Mouse (Mus musculus) midbrain, embryonic 13.5 days (tissue): ENCODE data around the gene Igsf11. TPM values are rescaled to one million over a fixed set of nuclear protein-coding genes. Genes with fewer than 3 reads are reported as not detected.

Source experiments
- ATAC-seq: fragments of 200-750 bp; cut with Nextera tagmentation; 2 replicates; pipeline ENCODE4 v1.8.0; 2017; ENCODE audit warnings: mild to moderate bottlenecking, moderate TSS enrichment, moderate library complexity
- H3K27ac ChIP-seq: fragments of 300-500 bp; sonication (generic); 2 replicates; pipeline ENCODE4 v1.5.1; 2015; ENCODE audit warnings: inconsistent platforms, mild to moderate bottlenecking, moderate library complexity
- H3K27me3 ChIP-seq: fragments of 300-500 bp; sonication (generic); 2 replicates; pipeline ENCODE4 v1.6.1; 2015; ENCODE audit warnings: mild to moderate bottlenecking, inconsistent platforms
- H3K36me3 ChIP-seq: fragments of 300-500 bp; sonication (generic); 2 replicates; pipeline ENCODE4 v1.6.1; 2015; ENCODE audit warnings: mild to moderate bottlenecking, inconsistent platforms
- H3K4me1 ChIP-seq: fragments of 300-500 bp; sonication (generic); replicated peaks from 2 replicates; pipeline ENCODE4 v1.6.1; 2015; ENCODE audit warnings: inconsistent platforms
- H3K4me2 ChIP-seq: fragments of 300-500 bp; sonication (generic); replicated peaks from 2 replicates; pipeline ENCODE4 v1.6.1; 2015; ENCODE audit warnings: moderate library complexity, mild to moderate bottlenecking, inconsistent platforms
- H3K4me3 ChIP-seq: fragments of 300-500 bp; sonication (generic); replicated peaks from 2 replicates; pipeline ENCODE4 v1.5.1; 2015; ENCODE audit warnings: mild to moderate bottlenecking, inconsistent platforms
- H3K9ac ChIP-seq: fragments of 300-500 bp; sonication (generic); replicated peaks from 2 replicates; pipeline ENCODE4 v1.6.1; 2015; ENCODE audit warnings: mild to moderate bottlenecking, inconsistent platforms
- H3K9me3 ChIP-seq: fragments of 300-500 bp; sonication (generic); 2 replicates; pipeline ENCODE4 v1.6.1; 2016; ENCODE audit warnings: mild to moderate bottlenecking, inconsistent platforms
- WGBS: fragments of 180-500 bp; shearing (Covaris S2); methylation state at CpG from one replicate; pipeline ENCODE4 v1.1.7; 2015; 5-methylcytosine and 5-hydroxymethylcytosine counted together
- polyA plus RNA-seq: library from polyadenylated mRNA; unstranded; fragments of >200 nt; fragmentation: Nextera tagmentation; extraction: Ambion mirVana; gene quantifications from 2 replicates; pipeline ENCODE4 v1.2.1, GENCODE M21; 2015

Gene Igsf11
- polyA plus RNA-seq, 1 experiment from 2014 or later: 2.5 TPM

DNA sequence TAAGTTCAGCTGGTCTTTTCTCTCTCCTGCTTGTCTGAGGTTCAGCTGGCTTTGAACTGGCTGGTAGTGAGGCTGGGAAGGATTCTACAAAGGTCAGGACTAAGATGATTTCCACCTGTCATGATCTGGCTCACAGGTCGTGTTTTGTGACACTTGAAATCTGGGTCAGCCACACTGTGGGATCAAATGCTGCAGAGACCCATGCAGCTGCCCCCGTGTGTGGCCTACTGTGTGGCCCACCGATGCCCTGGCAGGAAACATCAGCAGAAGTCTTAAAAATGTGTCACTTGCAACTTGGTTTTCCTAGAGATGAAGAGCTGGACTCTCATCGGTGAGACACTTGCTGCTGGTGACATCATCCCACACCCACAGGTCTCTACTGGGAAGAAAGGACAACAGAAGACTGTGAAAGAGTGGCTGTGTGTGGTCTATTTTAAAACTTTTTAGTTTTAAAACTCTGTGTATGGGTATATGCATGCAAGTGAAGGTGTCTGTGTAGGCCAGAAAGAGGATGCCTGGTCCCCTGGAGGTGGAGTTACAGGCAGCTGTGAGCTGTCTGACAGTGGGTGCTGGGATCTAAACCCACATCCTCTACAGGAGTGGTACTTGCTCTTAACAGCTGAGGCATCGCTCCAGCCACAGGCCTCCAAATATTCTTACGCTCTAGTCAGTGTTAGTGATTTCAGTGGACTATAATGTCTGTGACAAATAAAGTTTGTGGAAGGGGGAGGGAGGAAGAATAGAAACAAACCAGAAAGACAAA, 106.2 kb downstream of the Igsf11 start:
- H3K4me1 ChIP-seq: no peaks in the 10 kb centered on the region
- H3K36me3 ChIP-seq: no peaks in the 10 kb centered on the region
- no peaks in the 10 kb centered on the region for H3K9me3 ChIP-seq
- H3K4me2 ChIP-seq: no peak overlapping the region
- no peak for ATAC-seq
- no peak overlapping the region for H3K27ac ChIP-seq
- WGBS: 78% methylated on average over 6 of the region's 6 CpGs
- H3K4me3 ChIP-seq: no peak overlapping the region
- H3K27me3 ChIP-seq: no peaks in the 10 kb centered on the region
- no peak overlapping the region for H3K9ac ChIP-seq

DNA sequence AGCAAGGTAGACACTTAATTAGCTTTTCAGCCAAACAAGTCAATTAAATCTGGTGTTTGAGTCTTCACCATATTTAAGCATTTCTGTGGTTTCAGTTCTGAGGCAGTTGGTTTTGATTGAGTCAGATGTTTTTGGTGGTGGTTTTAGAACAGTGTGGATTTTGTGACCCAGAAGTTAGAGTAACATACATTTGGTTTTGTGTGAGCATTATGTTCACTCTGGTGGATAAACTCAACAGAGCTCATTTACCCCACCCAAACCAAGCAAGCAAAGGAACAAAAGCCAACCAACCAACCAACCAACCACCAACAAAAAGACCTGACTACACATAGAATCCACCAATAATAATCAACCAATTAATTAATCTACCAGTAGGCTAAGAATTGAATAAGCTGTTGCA, 106.8 kb downstream of the Igsf11 start:
- no peaks in the 10 kb centered on the region for H3K9me3 ChIP-seq
- ATAC-seq: no peak
- no peaks in the 10 kb centered on the region for H3K27me3 ChIP-seq
- no peak overlapping the region for H3K4me2 ChIP-seq
- H3K4me1 ChIP-seq: no peaks in the 10 kb centered on the region
- no peaks in the 10 kb centered on the region for H3K36me3 ChIP-seq
- no peak overlapping the region for H3K9ac ChIP-seq
- H3K4me3 ChIP-seq: no peak overlapping the region
- no peak overlapping the region for H3K27ac ChIP-seq

- Histone ChIP-seq H3K27ac (no peak overlapping the region), H3K4me2 (no peak overlapping the region), H3K4me1 (no peaks in the 10 kb centered on the region), H3K9me3 (no peaks in the 10 kb centered on the region), H3K36me3 (no peaks in the 10 kb centered on the region), H3K4me3 (no peak overlapping the region), H3K9ac (no peak overlapping the region), H3K27me3 (no peaks in the 10 kb centered on the region)
- no peak for ATAC-seq
- 94% methylated on average over 7 of the region's 7 CpGs for WGBS
These were observed 114.5 kb downstream of the Igsf11 start for GRCm38 (mm10) chr16:39006978-39007377.

- ATAC-seq: 0 out of 2 replicates have a peak, but pooled peaks have one; percentile 40
- Histone ChIP-seq H3K9me3 (peaks cover 7% of the 10 kb centered on the region; the same call in 1 of the 2 replicates), H3K4me3 (no peak overlapping the region), H3K4me2 (no peak overlapping the region), H3K4me1 (peaks cover 13% of the 10 kb centered on the region), H3K27ac (no peak overlapping the region), H3K36me3 (no peaks in the 10 kb centered on the region), H3K27me3 (no peaks in the 10 kb centered on the region), H3K9ac (no peak overlapping the region)
- 34% methylated on average over 2 of the region's 2 CpGs for WGBS
These were observed 127.0 kb downstream of the Igsf11 start for GRCm38 (mm10) chr16:39019449-39019848.

DNA sequence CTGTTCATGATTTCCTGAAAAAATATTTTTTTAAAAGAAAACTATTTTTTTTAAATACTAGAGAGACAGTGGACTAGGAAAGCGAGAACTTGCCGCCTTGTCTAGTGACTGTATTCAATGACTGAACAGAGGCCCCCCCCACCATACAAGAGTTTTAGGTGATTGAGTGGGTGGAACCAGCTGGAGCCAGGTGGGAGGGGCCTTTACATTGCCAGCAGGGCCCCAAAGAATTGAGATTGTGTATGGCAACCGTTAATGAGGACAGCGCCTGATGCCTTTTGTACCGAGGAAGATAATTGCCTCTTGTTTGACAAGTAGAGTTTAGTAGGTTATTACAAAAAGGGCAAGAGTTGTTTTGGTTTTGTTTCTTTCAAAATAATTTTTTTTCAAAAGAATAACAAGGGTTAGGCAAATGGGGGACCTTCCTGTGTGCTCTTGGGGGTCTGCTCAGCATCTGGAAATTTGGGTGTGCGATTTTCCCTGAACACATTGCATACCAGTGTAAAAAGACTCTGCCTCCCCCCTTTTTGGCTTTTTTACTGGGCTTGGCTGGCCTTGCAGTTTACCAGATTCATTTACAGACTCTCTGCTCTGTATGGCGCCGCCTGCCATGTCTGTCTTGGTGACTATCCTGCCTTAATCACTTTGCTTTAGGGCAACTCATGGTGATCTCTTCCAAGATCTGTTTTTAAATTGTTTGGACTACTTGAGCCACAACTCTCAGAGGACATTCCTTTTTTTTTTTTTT, 133.7 kb downstream of the Igsf11 start:
- Histone ChIP-seq H3K4me3 (no peak overlapping the region), H3K9ac (no peak overlapping the region), H3K36me3 (no peaks in the 10 kb centered on the region), H3K4me1 (no peaks in the 10 kb centered on the region), H3K4me2 (no peak overlapping the region), H3K27ac (0 out of 2 replicates have a peak overlapping the region, but pooled peaks have one; percentile 1), H3K27me3 (no peaks in the 10 kb centered on the region), H3K9me3 (no peaks in the 10 kb centered on the region)
- ATAC-seq: no peak
- 59% methylated on average over 8 of the region's 8 CpGs for WGBS

DNA sequence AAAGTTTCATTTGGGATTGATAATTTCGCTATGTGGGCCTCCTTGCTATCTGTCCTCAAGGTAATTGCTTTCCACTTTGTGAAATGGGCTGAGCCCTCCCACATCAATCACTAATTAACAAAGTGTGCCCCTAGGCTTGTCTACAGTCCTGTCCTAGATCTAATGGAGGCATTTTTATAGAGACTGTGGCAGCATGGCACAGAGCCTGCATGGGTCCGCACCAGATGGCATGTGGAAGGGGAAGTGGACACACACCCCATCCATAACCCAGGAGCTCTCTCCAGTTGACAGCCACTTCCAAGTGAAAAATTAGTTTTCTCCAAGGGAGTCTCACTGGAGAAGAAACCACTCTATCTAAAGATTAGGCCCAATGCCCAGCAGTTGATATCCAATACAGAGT, 138.9 kb downstream of the Igsf11 start:
- H3K9me3 ChIP-seq: no peaks in the 10 kb centered on the region
- H3K4me3 ChIP-seq: no peak overlapping the region
- no peaks in the 10 kb centered on the region for H3K27me3 ChIP-seq
- H3K4me2 ChIP-seq: no peak overlapping the region
- 90% methylated on average over 2 of the region's 2 CpGs for WGBS
- no peak for ATAC-seq
- no peak overlapping the region for H3K27ac ChIP-seq
- no peaks in the 10 kb centered on the region for H3K36me3 ChIP-seq
- no peaks in the 10 kb centered on the region for H3K4me1 ChIP-seq
- H3K9ac ChIP-seq: no peak overlapping the region

DNA sequence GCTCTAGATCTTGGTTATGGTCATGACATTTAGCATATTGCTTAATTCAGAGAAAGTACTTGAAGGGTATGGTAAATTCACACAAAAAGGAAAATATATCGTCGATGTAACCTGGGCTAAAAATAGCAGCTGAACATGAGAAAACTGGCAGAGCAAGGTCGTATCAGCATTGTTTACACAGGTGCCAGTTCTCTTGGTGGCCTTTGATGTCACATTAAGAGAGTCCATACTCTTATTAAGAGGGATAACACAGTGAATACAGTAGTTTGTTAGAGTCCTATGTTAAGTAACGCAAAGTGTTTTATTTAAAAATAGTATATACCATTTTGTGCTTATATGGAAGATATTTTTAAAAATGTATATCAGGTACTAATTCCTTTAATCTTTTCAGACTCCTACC, 144.8 kb downstream of the Igsf11 start:
- no peak overlapping the region for H3K9ac ChIP-seq
- no peak for ATAC-seq
- no peak overlapping the region for H3K4me3 ChIP-seq
- no peaks in the 10 kb centered on the region for H3K4me1 ChIP-seq
- no peaks in the 10 kb centered on the region for H3K9me3 ChIP-seq
- WGBS: 86% methylated on average over 4 of the region's 4 CpGs
- no peaks in the 10 kb centered on the region for H3K36me3 ChIP-seq
- H3K4me2 ChIP-seq: no peak overlapping the region
- H3K27ac ChIP-seq: no peak overlapping the region
- no peaks in the 10 kb centered on the region for H3K27me3 ChIP-seq

- Histone ChIP-seq H3K9me3 (no peaks in the 10 kb centered on the region), H3K4me3 (no peak overlapping the region), H3K4me1 (0 out of 2 replicates have a peak, but pooled peaks cover 6% of the 10 kb centered on the region), H3K27me3 (no peaks in the 10 kb centered on the region; the same call in 1 of the 2 replicates), H3K36me3 (no peaks in the 10 kb centered on the region), H3K9ac (no peak overlapping the region), H3K27ac (no peak overlapping the region), H3K4me2 (no peak overlapping the region)
- 19% methylated on average over 5 of the region's 5 CpGs for WGBS
- ATAC-seq: no peak
These were observed 151.9 kb downstream of the Igsf11 start for GRCm38 (mm10) chr16:39044381-39044780.

DNA sequence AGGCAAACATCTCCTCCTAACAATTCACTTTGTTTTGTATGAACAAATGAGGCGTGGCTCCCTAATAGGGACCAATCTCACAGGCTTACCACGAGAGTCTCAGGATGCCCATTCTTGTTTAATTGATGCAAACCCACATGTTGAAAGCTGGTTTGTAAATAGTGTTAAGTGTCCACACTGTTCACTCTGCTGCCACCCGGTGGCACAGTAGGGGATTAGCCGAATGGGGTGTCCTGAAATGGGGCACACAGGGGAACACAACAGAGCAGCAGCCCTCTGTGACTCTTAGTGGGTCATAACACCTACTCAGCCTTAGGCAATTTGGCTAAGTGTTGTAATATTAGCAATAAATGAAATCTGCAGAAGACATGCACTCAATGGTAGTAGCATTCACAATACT, 156.4 kb downstream of the Igsf11 start:
- H3K27me3 ChIP-seq: peaks cover 6% of the 10 kb centered on the region
- 0 out of 2 replicates have a peak, but pooled peaks cover 6% of the 10 kb centered on the region for H3K4me1 ChIP-seq
- H3K9me3 ChIP-seq: no peaks in the 10 kb centered on the region
- no peaks in the 10 kb centered on the region for H3K36me3 ChIP-seq
- H3K4me2 ChIP-seq: no peak overlapping the region
- no peak overlapping the region for H3K9ac ChIP-seq
- WGBS: 11% methylated on average over 4 of the region's 4 CpGs
- no peak overlapping the region for H3K4me3 ChIP-seq
- H3K27ac ChIP-seq: no peak overlapping the region
- peak; percentile 78 for ATAC-seq

GRCm38 (mm10) chr16:39052971-39053370, 160.5 kb downstream of the Igsf11 start:
- no peak overlapping the region for H3K9ac ChIP-seq
- H3K4me1 ChIP-seq: no peaks in the 10 kb centered on the region
- H3K27me3 ChIP-seq: peaks cover 6% of the 10 kb centered on the region; the same call in 1 of the 2 replicates
- H3K36me3 ChIP-seq: no peaks in the 10 kb centered on the region
- H3K4me2 ChIP-seq: no peak overlapping the region
- H3K27ac ChIP-seq: no peak overlapping the region
- 0% methylated on average over 2 of the region's 2 CpGs for WGBS
- no peak for ATAC-seq
- no peaks in the 10 kb centered on the region for H3K9me3 ChIP-seq
- no peak overlapping the region for H3K4me3 ChIP-seq

DNA sequence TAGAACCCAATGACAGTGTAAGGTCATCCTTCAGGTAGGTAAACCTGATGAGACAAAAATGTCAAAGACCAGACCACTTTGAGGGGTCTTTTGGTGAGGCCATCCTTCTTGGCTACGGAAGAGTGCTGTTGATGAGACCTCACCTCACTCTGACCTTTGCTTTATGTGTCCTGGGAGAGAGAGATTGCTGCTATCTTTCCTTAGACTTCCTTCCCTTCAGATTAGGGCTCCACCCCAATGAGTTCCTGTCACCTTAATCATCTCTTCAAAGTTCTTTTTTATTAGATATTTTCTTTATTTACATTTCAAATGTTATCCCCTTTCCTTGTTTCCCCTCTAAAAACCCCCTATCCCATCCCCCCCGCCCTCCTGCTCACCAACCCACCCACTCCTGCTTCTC, 161.3 kb downstream of the Igsf11 start:
- no peak overlapping the region for H3K27ac ChIP-seq
- H3K27me3 ChIP-seq: peaks cover 6% of the 10 kb centered on the region; the same call in 1 of the 2 replicates
- WGBS: 79% methylated on average over 2 of the region's 2 CpGs
- no peak overlapping the region for H3K9ac ChIP-seq
- no peaks in the 10 kb centered on the region for H3K36me3 ChIP-seq
- no peak overlapping the region for H3K4me2 ChIP-seq
- ATAC-seq: no peak
- H3K4me1 ChIP-seq: no peaks in the 10 kb centered on the region
- H3K9me3 ChIP-seq: no peaks in the 10 kb centered on the region
- H3K4me3 ChIP-seq: no peak overlapping the region

DNA sequence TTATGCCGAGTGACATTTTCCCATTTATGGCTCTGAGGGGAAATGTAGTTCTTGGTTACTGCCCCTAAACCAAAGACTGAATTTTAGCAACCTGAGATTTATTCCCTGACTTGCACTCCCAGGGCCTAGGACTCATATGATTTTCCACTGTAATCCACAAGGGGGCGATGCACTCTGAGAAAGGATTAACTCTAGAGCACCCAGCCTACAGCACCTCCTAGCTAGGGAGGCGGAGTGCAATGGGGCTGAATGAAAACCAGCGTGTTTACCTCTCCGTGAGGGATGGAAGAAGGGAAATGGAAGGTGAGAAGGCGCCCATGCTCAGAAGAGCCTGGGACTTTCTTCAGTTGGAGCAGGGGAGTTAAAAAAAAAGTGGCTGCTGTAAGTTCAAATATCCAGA, 163.6 kb downstream of the Igsf11 start:
- WGBS: 23% methylated on average over 6 of the region's 6 CpGs
- ATAC-seq: peak; percentile 34; the same call in 1 of the 2 replicates
- no peaks in the 10 kb centered on the region for H3K9me3 ChIP-seq

More for the DNA sequence above, 163.6 kb downstream of the Igsf11 start:
- no peak overlapping the region for H3K9ac ChIP-seq
- H3K27ac ChIP-seq: no peak overlapping the region
- H3K4me2 ChIP-seq: no peak overlapping the region
- H3K4me1 ChIP-seq: no peaks in the 10 kb centered on the region
- H3K4me3 ChIP-seq: no peak overlapping the region
- no peaks in the 10 kb centered on the region for H3K36me3 ChIP-seq
- H3K27me3 ChIP-seq: peaks cover 6% of the 10 kb centered on the region; the same call in 1 of the 2 replicates
